Mouse (Mus musculus) splenic B cell, adult 2 months (primary cell): ENCODE results near the gene Alg11.

ENCODE experiments used
- DNase-seq: peaks from one replicate; pipeline ENCODE4 v3.0.0-alpha.2; 2011; ENCODE audit warnings: low read depth, low spot score
- H3K27me3 ChIP-seq: 2 replicates; pipeline ENCODE4 v1.6.1; 2012; ENCODE audit warnings: mild to moderate bottlenecking, low read length, moderate library complexity, mixed read lengths; ENCODE audit not compliant: control insufficient read depth, poor library complexity, insufficient read depth, severe bottlenecking
- H3K36me3 ChIP-seq: 2 replicates; pipeline ENCODE4 v1.6.1; 2012; ENCODE audit warnings: mild to moderate bottlenecking, low read length, moderate library complexity, mixed read lengths; ENCODE audit not compliant: control insufficient read depth, poor library complexity, insufficient read depth, severe bottlenecking

Alg11 gene

GRCm38 (mm10) chr8:22054674-22055491 is 5.6 kb upstream of the Alg11 start:
- no peak for DNase-seq
- Histone ChIP-seq H3K36me3 (no peaks in the 10 kb centered on the region), H3K27me3 (peaks cover 3% of the 10 kb centered on the region; the same call in 1 of the 2 replicates)

DNA sequence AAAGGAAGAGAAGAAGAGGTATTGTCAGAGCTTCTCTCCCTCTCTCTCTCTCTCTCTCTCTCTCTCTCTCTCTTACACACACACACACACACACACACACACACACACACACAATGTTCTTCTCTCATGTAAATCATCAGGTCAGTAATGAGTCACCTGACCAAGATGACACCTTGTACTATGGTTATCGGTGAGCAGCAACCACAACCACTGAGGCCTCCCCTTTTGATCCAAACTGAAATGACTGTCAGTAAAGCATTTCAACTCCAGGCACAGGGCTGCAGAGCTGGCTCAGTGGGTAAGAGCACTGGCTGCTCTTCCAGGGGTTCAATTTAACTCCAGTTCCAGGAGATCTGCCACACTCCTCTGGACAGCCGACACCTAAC is 5.0 kb upstream of the Alg11 start:
- Histone ChIP-seq H3K27me3 (peaks cover 4% of the 10 kb centered on the region; the same call in 1 of the 2 replicates), H3K36me3 (no peaks in the 10 kb centered on the region)
- no peak for DNase-seq

DNA sequence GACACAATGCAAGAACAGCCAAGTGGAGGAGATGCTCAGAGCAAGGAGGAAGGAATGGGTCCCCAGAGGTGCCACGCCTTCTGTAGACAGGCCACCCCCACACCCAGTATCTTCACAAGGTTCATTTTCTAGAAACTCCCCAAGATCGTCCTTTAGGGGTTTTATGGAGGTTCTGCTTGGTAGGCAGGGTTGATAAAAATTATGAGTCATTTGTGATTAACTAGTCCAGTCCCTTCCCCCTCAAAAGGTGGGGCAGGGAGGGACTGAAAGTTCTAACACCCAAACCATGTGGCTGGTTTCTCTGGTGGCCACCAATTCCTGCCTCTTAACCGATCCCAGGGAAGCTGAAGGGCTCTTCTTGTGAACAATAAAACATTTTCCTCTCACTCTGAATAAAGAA is 3.7 kb upstream of the Alg11 start:
- no peak for DNase-seq
- Histone ChIP-seq H3K36me3 (no peaks in the 10 kb centered on the region), H3K27me3 (peaks cover 4% of the 10 kb centered on the region; the same call in 1 of the 2 replicates)

GRCm38 (mm10) chr8:22058368-22058767 is 2.2 kb upstream of the Alg11 start:
- Histone ChIP-seq H3K36me3 (peaks cover 2% of the 10 kb centered on the region; the same call in 1 of the 2 replicates), H3K27me3 (peaks cover 4% of the 10 kb centered on the region; the same call in 1 of the 2 replicates)
- DNase-seq, result no peak

GRCm38 (mm10) chr8:22059153-22059738 is 1.3 kb upstream of the Alg11 start:
- Histone ChIP-seq H3K27me3 (peaks cover 4% of the 10 kb centered on the region; the same call in 1 of the 2 replicates), H3K36me3 (peaks cover 2% of the 10 kb centered on the region; the same call in 1 of the 2 replicates)
- DNase-seq, result peak; percentile 3

- DNase-seq, result peak; percentile 71
- Histone ChIP-seq H3K36me3 (peaks cover 2% of the 10 kb centered on the region), H3K27me3 (peaks cover 4% of the 10 kb centered on the region; the same call in 1 of the 2 replicates)
These were observed 588 bp upstream of the Alg11 start, which contains the start of gene Atp7b for GRCm38 (mm10) chr8:22059821-22060445. Atp7b (minus strand) TSS chr8:22060305.

DNA sequence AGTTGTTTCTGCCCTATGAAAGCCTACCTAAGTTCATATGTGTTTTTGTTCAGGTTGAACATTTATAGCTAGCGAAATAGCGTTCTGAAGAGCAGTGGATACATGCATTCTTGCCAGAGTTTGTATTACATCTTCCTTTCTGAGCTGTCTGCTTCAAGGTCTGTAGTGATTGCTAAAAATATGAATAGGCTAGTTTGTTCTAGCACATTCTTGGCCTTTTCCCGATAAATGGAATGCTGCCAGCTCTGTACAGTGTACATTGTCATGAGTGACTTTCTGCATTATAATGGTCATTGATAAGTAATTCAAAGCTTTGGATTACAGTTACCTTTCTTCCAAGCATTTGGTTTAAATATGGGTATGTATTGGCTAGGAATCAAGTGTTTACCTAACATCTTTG is 605 bp downstream of the Alg11 start:
- no peak for DNase-seq
- peaks cover 4% of the 10 kb centered on the region; the same call in 1 of the 2 replicates for H3K27me3 ChIP-seq
- H3K36me3 ChIP-seq, result peaks cover 8% of the 10 kb centered on the region

GRCm38 (mm10) chr8:22079313-22080007 is 18.9 kb downstream of the Alg11 start:
- no peak for DNase-seq
- H3K27me3 ChIP-seq, result no peaks in the 10 kb centered on the region

GRCm38 (mm10) chr8:22089226-22089625 is 28.7 kb downstream of the Alg11 start:
- no peak for DNase-seq
- Histone ChIP-seq H3K27me3 (no peaks in the 10 kb centered on the region; the same call in 1 of the 2 replicates), H3K36me3 (no peaks in the 10 kb centered on the region)

More at GRCm38 (mm10) chr8:22079313-22080007, 18.9 kb downstream of the Alg11 start:
- H3K36me3 ChIP-seq, result no peaks in the 10 kb centered on the region

- DNase-seq, result peak; percentile 3
- H3K27me3 ChIP-seq, result no peaks in the 10 kb centered on the region; the same call in 1 of the 2 replicates
- H3K36me3 ChIP-seq, result no peaks in the 10 kb centered on the region
These were observed 31.0 kb downstream of the Alg11 start for GRCm38 (mm10) chr8:22091568-22091967.

- DNase-seq, result no peak
- Histone ChIP-seq H3K36me3 (no peaks in the 10 kb centered on the region), H3K27me3 (no peaks in the 10 kb centered on the region)
These were observed 46.5 kb downstream of the Alg11 start for GRCm38 (mm10) chr8:22107020-22107419.
